Mouse (Mus musculus) Patski (cell line): ENCODE results near the gene Dhx57. TPM values are rescaled to one million over a fixed set of nuclear protein-coding genes. Genes with fewer than 3 reads are reported as not detected.
"Not testable (repeated sequence)": the region's sequence is repeated elsewhere in the genome, so short reads cannot be mapped to it uniquely, and the experiment has no call there.

Source experiments
- ATAC-seq: fragments of 100-300 bp; one replicate; pipeline ENCODE4 v1.8.0; 2021
- CTCF ChIA-PET: fragments of 350-600 bp; sonication (Branson Sonifier 250); formaldehyde crosslinking; loops from one replicate; lab custom pipeline; 2022; ENCODE audit warnings: inconsistent platforms; lab: Charles Lee
- POLR2A ChIA-PET: fragments of 350-600 bp; sonication (Branson Sonifier 250); formaldehyde crosslinking; loops from one replicate; lab custom pipeline; 2022; ENCODE audit warnings: antibody characterized with exemption, inconsistent platforms; lab: Charles Lee
- DNase-seq: peaks from one replicate; pipeline ENCODE4 v3.0.0-alpha.2; 2011; ENCODE audit warnings: low read depth, low spot score
- H3K27me3 ChIP-seq: fragments of 371-371 bp; one replicate; pipeline ENCODE4 v1.5.1; 2021
- CTCF ChIP-seq: fragments of 100-300 bp; IDR thresholded peaks from one replicate; pipeline ENCODE4 v1.5.1; 2021
- in situ Hi-C: fragments of 300-500 bp; cut with MboI; formaldehyde crosslinking; loops from 3 replicates; pipeline ENCODE4 v1.11.1; 2018; ENCODE audit warnings: low pct_unique_long_range_greater_than_20kb, mixed read lengths
- polyA plus RNA-seq: library from polyadenylated mRNA; unstranded; gene quantifications from one replicate; pipeline ENCODE4 v1.2.3, GENCODE M21; 2021

Gene Dhx57
- polyA plus RNA-seq, 1 experiment from 2014 or later: 21.1 TPM

GRCm38 (mm10) chr17:80233844-80234243 is 56.4 kb downstream of the Dhx57 start:
- DNase-seq (no peak), ATAC-seq (no peak)
- ChIA-PET POLR2A (interaction anchor here (2.2 kb wide), 1 partner anchor 22 kb away, joined by 6 read pairs; no protein-coding TSS in a partner anchor), CTCF (interaction anchor here (0.8 to 1.7 kb wide), 3 partner anchors 10 to 21 kb away, joined by 3 to 4 read pairs (median 3); partner anchors contain the start of gene Gemin6)
- in situ Hi-C loops: no loop called here
- TF ChIP-seq CTCF: no peak
- no peaks in the 10 kb centered on the region for H3K27me3 ChIP-seq

GRCm38 (mm10) chr17:80229396-80229795 is 60.9 kb downstream of the Dhx57 start:
- ATAC-seq: no peak
- DNase-seq: no peak
- ChIA-PET POLR2A (no interaction called here), CTCF (no interaction called here)
- H3K27me3 ChIP-seq: no peaks in the 10 kb centered on the region
- in situ Hi-C loops: no loop called here
- no peak for TF ChIP-seq CTCF

GRCm38 (mm10) chr17:80225142-80225541 is 65.1 kb downstream of the Dhx57 start:
- CTCF ChIA-PET: interaction anchor here (2.1 kb wide), 1 partner anchor 9 kb away, joined by 4 read pairs; no protein-coding TSS in a partner anchor
- ATAC-seq, H3K27me3 ChIP-seq, DNase-seq, in situ Hi-C loops: not testable (repeated sequence)
- POLR2A ChIA-PET: interaction anchor here (0.7 kb wide), 1 partner anchor 19 kb away, joined by 3 read pairs; no protein-coding TSS in a partner anchor

- ATAC-seq (peak; percentile 97), DNase-seq (no peak)
- in situ Hi-C loops: no loop called here
- ChIA-PET CTCF (interaction anchor here (1.0 to 2.1 kb wide), 2 partner anchors 10 to 28 kb away, joined by 3 to 4 read pairs; no protein-coding TSS in a partner anchor), POLR2A (interaction anchor here (0.7 to 1.7 kb wide), 2 partner anchors 12 to 18 kb away, joined by 3 to 4 read pairs; no protein-coding TSS in a partner anchor)
- TF ChIP-seq CTCF: no peak
- no peaks in the 10 kb centered on the region for H3K27me3 ChIP-seq
Measured at GRCm38 (mm10) chr17:80224326-80225116, 65.8 kb downstream of the Dhx57 start, which contains the start of gene Gemin6. TSS of gene Gemin6 (plus strand) at chr17:80224441.

- H3K27me3 ChIP-seq: no peaks in the 10 kb centered on the region
- in situ Hi-C loops: no loop called here
- TF ChIP-seq CTCF: no peak
- ChIA-PET CTCF (interaction anchor here (0.6 to 2.1 kb wide), 3 partner anchors 11 to 1633 kb away, joined by 3 to 4 read pairs (median 3); no protein-coding TSS in a partner anchor), POLR2A (interaction anchor here (0.6 to 1.7 kb wide), 2 partner anchors 12 to 30 kb away, joined by 4 to 5 read pairs; no protein-coding TSS in a partner anchor)
- DNase-seq: no peak
- peak; percentile 13 for ATAC-seq
Measured at GRCm38 (mm10) chr17:80223829-80224228, 66.4 kb downstream of the Dhx57 start.

- CTCF ChIA-PET: no interaction called here
- no peak for DNase-seq
Measured at GRCm38 (mm10) chr17:80221890-80222628, 68.2 kb downstream of the Dhx57 start.

GRCm38 (mm10) chr17:80221202-80221601 is 69.1 kb downstream of the Dhx57 start:
- no peak for DNase-seq
- TF ChIP-seq CTCF: no peak
- CTCF ChIA-PET: no interaction called here
- no peak for ATAC-seq
- in situ Hi-C loops: no loop called here
- H3K27me3 ChIP-seq: no peaks in the 10 kb centered on the region
- POLR2A ChIA-PET: no interaction called here

More at GRCm38 (mm10) chr17:80221890-80222628, 68.2 kb downstream of the Dhx57 start:
- peak; percentile 62 for TF ChIP-seq CTCF
- POLR2A ChIA-PET: interaction anchor here (0.6 kb wide), 1 partner anchor 211 kb away, joined by 3 read pairs; no protein-coding TSS in a partner anchor
- H3K27me3 ChIP-seq: no peaks in the 10 kb centered on the region
- in situ Hi-C loops: no loop called here
- ATAC-seq: no peak

- no peaks in the 10 kb centered on the region for H3K27me3 ChIP-seq
- no peak for TF ChIP-seq CTCF
- ChIA-PET CTCF (no interaction called here), POLR2A (interaction anchor here (1.2 kb wide), 1 partner anchor 13 kb away, joined by 3 read pairs; the partner anchor contains the start of genes Srsf7 and Ttc39d)
- in situ Hi-C loops: no loop called here
- DNase-seq (no peak), ATAC-seq (no peak)
Measured at GRCm38 (mm10) chr17:80220131-80220530, 70.1 kb downstream of the Dhx57 start.

- POLR2A ChIA-PET, H3K27me3 ChIP-seq, CTCF ChIA-PET, in situ Hi-C loops, DNase-seq, ATAC-seq: not testable (repeated sequence)
Measured at GRCm38 (mm10) chr17:80213998-80214397, 76.3 kb downstream of the Dhx57 start.
